Mouse (Mus musculus) layer of hippocampus, adult 9-10 months (tissue): ENCODE measurements around the gene Aco2.

Source experiments
- DNase-seq: peaks from one replicate; pipeline ENCODE4 v3.0.0; 2022; ENCODE audit warnings: low spot score

Aco2 gene

GRCm38 (mm10) chr15:81951159-81951558, 79.0 kb downstream of the Aco2 start:
- DNase-seq: no peak

DNA sequence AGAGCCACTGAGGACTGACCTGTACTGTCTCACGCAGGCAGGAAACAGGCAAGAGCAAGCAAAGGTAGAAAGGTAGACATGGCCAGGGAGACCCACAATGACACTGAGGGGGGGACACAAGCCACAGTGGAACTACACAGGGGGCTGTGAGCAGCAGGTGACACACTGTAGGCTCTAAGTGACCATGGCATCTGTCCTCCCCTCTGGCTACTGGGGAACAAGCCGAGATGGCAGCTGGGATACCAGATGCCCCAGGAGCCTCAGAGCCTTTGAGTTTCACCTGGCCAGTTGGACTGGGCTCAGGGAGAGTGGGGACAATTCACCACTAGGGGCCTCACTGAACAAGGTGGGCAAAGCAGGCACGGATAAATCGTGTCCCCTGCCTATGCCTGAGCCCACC, 80.2 kb downstream of the Aco2 start:
- no peak for DNase-seq

DNA sequence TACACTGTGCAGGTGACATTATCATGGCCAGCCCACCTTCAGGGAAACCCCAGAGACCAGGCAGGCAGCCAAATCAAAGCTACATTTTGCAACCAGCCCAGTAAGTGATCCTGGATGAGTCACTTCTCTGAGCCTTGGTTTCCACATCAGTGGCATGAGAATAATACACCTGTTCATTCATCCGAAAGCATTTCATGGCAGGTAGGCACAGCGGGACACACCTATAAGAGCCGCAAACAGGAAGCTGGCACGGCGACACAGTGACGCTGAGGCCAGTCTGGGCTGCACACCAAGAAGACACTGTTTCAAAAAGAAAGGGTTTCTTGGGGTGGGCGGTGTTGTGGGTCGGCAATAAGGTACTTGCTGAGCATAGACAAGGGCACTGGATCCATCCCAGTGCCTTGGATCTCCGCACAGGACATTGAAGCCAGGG, 82.1 kb downstream of the Aco2 start:
- DNase-seq: no peak

DNA sequence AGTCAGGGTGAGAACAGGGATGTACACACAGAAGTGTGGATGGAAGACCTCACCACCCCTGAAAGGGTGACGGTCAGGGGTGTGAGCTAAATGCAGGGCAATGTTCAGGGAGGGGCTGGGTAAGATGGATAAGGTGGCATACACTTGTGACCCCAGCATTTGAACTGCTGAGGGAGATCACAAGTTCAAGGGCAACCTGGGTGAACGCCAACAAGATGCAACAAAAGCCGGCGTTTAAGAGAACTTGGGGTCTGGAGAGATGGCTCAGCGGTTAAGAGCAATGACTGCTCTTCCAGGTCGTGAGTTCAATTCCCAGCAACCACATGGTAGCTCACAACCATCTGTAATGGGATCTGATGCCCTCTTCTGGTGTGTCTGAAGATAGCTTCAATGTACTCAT, 82.6 kb downstream of the Aco2 start:
- no peak for DNase-seq

GRCm38 (mm10) chr15:81955414-81955813, 83.3 kb downstream of the Aco2 start:
- no peak for DNase-seq

DNA sequence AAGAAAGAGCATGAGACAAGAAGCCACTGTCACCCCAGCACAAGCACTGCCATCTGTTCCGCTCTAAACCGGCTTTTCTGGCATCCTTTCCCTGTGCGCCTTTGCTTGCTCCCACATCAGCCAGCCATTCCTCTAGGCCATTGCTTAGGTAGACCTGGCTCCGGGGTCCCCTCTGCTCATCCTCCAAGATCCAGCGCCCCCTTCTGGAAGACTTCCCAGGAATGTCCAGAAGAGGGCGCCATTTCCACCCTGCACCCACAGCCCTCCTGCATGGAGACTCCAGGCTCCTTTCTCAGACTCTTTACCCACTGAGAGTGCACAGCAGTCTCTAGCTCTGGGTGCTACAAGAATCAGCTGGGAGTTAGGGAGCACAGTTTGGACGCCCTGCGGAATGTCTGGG, 84.3 kb downstream of the Aco2 start:
- no peak for DNase-seq

- no peak for DNase-seq
Measured at GRCm38 (mm10) chr15:81957598-81957997, 85.5 kb downstream of the Aco2 start.

DNA sequence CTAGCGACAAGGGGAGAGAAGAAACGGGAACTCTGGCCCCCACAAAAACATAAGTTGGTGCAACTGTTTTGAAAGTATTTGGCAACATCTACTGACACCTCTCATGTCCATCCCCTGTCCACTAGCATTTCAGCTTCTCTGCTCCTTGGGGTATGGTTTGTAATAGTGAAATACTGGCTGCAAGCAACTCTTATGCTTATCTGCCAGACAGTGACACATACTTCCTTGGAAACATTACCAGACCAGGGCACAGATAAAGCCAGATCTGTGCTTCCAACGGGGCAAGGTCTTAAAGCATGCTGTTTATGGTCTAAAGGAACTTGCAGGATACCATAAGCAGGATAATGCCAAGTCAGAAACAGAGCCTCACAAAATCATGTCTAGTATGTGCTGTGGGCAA, 86.8 kb downstream of the Aco2 start:
- no peak for DNase-seq

- peak; percentile 90 for DNase-seq
Measured at GRCm38 (mm10) chr15:81960171-81961077, 88.3 kb downstream of the Aco2 start, which contains the start of gene Pmm1. Gene Pmm1 (minus strand): TSS chr15:81960930.

GRCm38 (mm10) chr15:81961078-81961451, 89.0 kb downstream of the Aco2 start:
- no peak for DNase-seq

GRCm38 (mm10) chr15:81964262-81964661, 92.2 kb downstream of the Aco2 start:
- no peak for DNase-seq
